Mouse (Mus musculus) regulatory T cell (primary cell): ENCODE results near the gene Cc2d1a.

Experiments
- in situ Hi-C: fragments of 300-600 bp; cut with MboI, MseI; formaldehyde crosslinking; loops from one replicate; pipeline ENCODE4 v1.15.1; 2025; ENCODE audit warnings: high pct_unique_total_duplicates

The Cc2d1a gene

DNA sequence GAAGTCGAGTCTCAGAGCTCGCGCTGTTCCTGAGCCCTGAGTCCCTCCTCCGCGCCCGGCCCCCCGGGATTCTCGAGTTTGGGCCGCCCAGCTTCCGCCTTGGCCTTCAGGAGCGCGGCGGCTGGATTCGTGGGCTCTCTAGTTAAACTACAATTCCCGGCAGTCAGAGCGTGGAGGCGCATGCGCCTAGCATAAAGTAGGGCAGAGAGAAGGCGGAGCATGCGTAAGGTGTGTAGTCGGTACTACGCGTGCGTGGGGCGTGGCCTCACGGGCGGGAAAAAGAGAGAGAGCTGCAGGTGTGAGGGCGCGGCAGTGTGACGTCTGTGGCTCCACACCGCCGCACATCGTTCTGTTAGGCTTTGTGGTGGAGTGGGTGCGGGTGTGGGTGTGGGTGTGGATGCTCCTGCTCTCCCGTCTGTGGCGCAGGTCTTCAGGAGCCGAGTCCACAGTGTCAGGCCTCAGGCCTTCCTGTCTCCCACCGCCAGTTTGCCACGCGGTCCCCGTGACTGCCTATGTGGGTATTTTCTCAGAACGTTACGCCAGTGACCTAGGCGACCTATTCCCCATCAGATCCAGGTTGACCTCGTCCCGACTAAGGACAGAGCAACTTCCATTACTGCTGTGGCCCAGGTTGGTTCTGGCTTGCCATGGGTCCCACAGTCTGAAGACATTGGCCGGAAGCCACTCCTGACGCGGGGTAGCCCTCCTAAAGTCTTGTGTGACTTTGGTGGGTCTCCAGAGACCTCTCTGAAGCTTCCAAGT, at the start of gene Cc2d1a, which contains the start of gene 4930432K21Rik:
Cc2d1a (minus strand) TSS at position 168 of the 762 bp plus-strand sequence.
4930432K21Rik (plus strand) TSS at position 257 of the 762 bp plus-strand sequence.
- in situ Hi-C loops = no loop called here

DNA sequence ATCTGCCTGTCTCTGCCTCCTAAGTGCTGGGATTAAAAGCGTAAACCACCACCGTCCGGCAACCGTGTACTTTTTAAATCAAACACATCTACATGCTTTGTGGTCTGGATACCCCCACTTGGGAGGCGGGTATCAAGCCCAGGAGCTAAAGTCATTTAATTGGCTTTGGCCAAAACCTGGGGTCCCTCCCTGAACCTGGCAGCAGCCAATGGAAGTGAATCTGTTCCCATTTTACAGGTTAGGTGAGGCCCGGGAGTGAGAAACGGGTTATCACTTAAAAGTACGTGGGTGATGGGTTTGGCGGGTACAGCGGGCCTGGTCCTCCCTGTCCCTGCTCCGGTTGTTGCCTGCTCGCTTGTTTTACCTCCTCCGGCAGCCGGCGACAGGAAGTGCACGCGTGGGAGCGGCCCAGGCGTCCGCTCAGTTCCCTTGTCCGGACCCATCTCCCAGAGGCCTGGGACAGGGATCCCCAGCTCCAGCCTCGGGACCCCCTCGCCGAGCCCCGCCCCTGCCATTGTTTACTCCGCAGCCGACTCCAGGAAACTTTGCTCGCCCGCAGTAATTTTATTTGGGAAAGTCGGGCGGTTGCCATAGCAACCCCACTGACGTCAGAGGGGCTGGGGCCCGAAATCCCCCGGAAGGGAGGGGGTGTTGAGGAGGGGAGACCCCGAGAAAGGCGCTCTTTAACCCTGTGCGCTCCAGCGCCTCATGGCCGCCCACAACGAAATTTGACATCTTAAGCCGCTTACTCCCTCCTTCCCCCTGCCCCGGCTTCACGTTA, 49.6 kb upstream of the Cc2d1a start:
- in situ Hi-C loops = no loop called here

DNA sequence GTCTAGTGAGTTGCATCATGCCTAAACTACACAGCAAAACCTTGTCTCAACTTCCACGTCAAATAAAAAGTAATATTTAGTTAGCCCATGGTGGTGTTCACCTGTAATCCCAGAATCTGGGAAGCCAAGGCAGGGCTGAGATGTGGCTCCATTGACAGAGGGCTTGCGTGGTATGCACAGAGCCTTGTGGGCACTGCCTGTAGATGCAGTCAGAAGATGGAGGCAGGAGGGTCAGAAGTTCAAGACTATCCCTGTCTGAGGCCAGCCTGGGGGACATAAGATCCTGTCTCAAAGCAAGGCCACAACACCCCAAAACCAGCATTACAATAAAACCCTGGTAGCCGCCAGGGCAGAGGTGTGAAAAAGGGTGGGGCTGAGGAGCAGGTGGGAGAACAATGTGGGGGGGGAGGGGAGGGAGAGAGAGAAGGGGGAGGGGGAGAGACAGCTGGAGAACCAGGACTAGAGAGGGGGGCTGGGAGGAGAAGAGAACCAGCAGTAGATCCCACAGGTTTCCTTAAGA, 46.5 kb upstream of the Cc2d1a start:
- in situ Hi-C loops = no loop called here

GRCm38 (mm10) chr8:84193566-84193965, 45.8 kb upstream of the Cc2d1a start:
- in situ Hi-C loops = no loop called here

- in situ Hi-C loops = no loop called here
Observed at GRCm38 (mm10) chr8:84193161-84193560, 45.4 kb upstream of the Cc2d1a start.

DNA sequence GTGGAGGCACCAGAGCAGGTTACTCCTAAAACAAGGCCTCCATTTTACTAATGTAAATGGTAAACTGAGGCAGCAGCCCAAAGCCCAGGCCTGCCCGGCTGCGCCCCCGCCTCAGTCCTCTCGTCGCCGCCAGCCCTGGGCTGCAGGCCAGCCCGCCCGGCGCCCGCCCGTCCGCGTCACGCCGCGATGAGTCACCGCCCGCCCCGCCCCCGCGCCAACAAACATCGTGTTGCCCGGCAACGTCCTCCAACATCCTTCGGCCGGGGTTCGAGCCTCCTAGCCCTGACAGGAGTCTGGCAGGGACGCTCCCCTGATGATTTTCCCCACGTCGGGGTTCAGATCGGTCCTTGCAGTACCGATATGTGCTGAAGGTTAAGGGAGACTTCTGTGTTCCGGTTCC, 44.8 kb upstream of the Cc2d1a start:
- in situ Hi-C loops = no loop called here

GRCm38 (mm10) chr8:84192023-84192422, 44.3 kb upstream of the Cc2d1a start:
- in situ Hi-C loops = no loop called here

GRCm38 (mm10) chr8:84190191-84190867, 42.6 kb upstream of the Cc2d1a start:
- in situ Hi-C loops = no loop called here

DNA sequence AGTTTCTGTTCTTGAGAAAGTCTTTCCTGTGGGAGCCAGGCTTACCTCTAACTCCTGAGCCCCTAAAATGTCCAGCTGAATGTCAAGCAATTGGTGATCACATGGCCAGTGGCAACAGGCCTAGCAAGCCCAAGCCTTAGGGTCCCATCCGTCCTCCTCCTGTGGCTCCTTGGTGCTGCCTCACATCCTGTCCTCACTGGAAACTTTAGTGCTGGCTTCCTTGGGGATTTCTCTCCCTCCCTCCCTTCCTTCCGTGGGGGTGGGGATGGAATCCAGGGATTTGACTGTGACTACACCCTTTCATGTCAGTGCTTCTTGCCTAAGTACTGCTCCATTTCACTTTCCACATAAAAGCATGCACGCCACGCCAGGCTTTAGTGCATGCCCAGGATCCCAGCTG, 41.9 kb upstream of the Cc2d1a start:
- in situ Hi-C loops = loop anchor here (10.0 kb wide), 1 partner anchor 995 kb away; no protein-coding TSS in a partner anchor

- in situ Hi-C loops = loop anchor here (10.0 kb wide), 1 partner anchor 994 kb away; no protein-coding TSS in a partner anchor
Observed at GRCm38 (mm10) chr8:84188671-84189070, 40.9 kb upstream of the Cc2d1a start.

DNA sequence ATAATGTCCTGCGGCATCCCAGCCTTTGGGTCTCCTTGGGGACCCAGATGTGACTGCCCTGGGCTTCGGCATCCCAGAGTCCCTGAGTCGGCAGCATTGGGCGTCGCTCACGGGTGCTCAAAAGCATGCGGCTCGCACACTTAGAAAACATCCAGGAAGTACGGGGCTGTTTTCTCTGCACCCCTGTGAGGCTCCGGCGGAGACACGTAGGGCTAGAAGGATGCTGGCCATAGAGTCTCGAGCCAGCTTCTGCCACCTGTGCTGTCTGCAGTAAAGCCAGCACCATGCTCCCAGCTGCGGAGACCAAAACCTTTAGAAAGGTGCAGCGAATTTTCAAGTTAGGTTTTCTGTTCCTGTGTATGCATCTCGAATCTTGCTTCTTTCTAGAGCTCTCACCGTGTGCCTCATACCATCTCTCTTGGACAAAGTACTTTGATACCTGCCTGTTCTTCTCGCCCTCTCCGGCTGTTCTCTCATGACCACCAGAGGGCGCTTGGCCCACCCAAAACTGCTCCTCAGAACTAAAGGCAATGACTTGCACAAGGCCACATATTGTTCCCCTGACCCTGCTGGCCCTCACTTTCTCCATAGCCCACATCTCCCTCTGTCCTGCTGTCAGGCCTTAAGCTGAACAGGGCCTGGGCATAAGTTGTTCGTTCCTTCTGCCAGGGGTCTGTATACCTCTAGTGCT, 39.5 kb upstream of the Cc2d1a start:
- in situ Hi-C loops = loop anchor here (10.0 kb wide), 1 partner anchor 992 kb away; no protein-coding TSS in a partner anchor

DNA sequence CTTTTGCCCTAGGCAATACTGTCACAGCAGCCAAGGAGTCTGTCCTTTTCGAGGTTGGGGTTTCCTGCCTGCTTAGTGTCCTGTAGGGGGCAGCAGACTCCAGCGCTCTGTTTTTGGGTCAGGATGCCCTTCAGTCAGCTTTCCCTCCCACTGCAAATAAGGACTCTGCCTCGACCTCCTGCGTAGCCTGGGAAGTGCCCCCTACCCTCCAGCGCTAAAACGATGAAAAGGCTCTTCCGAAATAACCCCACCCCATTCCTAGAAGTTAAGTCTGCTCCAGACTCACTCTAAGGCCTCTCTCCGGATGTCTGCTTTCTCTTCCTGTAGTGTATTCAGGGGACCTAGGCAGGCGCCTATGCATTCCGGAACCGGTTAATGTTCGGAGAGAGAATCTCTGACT, 38.8 kb upstream of the Cc2d1a start:
- in situ Hi-C loops = loop anchor here (10.0 kb wide), 1 partner anchor 992 kb away; no protein-coding TSS in a partner anchor

DNA sequence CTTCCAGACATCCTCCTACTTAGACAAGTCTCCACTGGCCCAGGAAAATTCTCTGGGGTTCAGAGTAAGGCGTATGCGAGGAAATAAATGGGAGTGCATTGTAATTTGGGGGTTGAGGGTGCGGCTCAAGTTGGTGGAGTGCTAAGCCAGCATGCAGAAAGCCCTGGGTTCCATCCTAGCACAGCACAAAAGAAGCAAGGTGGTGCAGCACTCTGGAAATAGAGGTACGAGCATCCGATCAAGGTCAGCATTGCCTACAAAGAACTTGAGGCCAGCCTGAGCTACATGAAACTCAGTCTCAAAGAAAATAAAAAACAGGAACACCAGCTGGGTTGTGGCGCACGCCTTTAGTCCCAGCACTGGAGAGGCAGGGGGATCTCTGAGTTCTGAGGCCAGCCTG, 37.4 kb upstream of the Cc2d1a start, which contains the start of gene Nanos3:
Nanos3 (minus strand) TSS at position 101 of the 400 bp plus-strand sequence.
- in situ Hi-C loops = loop anchor here (10.0 kb wide), 1 partner anchor 990 kb away; no protein-coding TSS in a partner anchor

DNA sequence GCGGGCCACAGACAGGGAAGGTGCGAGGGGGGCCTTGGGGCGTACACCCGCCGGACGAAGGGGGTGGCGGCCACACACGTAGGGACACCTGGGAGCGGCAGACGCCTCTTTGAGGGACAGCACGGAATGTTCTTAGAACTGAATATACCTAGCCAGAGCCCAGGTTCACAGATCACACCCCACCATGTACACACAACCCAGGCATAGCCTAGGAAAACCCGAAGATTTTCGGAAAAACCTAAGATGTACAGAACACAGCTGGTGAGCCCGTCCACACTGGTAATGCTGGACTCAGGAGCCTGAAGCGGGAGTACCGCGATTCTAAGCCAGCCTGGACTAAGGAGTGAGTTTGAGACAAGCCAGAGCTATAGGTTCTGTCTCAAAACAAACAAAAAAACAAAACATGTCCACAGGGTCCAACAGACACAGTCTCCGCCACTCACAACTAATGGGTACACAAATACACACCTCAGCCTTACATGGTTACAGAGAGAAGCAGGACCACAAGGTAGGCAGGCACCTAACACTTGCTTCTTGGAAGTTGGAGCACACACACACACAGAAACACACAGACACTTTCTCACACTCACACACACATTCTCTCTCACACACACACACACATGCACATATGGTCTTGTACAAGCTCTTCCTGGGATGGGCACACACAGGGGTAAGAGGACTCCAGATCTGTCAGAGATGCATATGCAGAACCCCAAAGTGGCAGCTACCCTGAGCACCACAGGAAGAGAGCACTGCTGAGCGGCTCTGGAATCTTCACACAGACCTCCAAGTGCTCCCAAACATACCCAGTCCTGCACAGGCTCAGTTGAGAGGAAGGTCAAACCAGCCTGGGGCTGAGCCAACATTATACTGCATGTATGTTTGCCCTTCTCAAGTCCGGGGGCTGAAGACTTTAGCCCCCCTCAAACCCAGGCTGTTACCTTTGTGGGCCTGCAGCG, 36.6 kb upstream of the Cc2d1a start:
- in situ Hi-C loops = loop anchor here (10.0 kb wide), 1 partner anchor 990 kb away; no protein-coding TSS in a partner anchor

- in situ Hi-C loops = loop anchor here (10.0 kb wide), 1 partner anchor 989 kb away; no protein-coding TSS in a partner anchor
Observed at GRCm38 (mm10) chr8:84183261-84184084, 35.7 kb upstream of the Cc2d1a start.

- in situ Hi-C loops = loop anchor here (10.0 kb wide), 1 partner anchor 988 kb away; no protein-coding TSS in a partner anchor
Observed at GRCm38 (mm10) chr8:84182833-84183232, 35.1 kb upstream of the Cc2d1a start.

DNA sequence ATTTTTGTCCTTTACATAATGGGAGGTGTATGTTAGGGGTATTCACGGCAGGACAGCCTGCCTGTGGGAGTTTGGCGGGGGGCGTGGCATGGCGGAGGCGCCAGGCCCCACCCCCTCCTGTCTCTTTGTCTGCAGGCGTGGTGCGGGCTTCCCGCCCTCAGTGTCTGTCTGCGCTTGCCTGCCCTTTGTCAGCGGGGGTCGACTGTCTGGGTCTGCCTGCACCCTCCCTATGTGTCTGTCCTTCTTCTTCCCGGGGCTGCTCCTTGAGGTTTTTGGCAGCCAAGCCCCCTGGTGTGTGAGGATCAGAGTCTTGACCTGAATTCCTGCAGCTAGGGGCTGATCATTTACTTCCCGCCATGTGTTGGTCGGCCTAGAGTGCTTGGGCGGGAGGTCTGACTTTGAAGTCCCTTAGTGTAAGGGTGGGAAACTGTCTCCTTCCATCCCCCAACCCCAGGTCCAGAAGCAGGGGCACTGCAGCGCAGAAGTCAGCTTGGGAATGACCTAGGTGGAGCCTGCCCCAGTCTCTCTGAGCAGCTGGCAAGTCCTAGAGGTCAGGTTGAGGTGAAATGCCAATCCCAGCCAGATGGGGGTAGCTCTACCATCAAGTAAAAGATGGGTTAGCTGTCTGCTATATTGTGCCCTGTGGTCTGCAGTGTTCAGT, 32.9 kb upstream of the Cc2d1a start:
- in situ Hi-C loops = loop anchor here (10.0 kb wide), 1 partner anchor 986 kb away; no protein-coding TSS in a partner anchor

DNA sequence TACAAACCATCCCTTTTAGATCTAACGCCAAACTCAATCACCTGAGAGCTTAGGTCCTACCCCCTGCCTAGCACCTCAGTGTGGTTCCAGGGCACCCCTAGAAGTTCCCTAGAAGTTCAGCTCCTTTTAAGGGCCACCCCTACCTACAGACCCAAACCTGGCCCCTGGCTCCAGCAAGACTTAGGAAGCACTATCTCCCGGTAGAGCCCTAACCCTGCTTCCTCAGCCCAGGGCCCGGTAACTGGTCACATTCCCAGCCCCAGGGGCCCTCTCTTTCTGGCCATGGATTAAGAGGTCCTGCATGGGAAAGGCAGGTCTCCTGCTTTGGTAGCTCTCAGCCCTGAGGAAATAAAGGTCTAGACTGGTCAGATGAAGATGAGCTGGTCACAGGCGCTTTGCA, 32.2 kb upstream of the Cc2d1a start:
- in situ Hi-C loops = loop anchor here (10.0 kb wide), 1 partner anchor 985 kb away; no protein-coding TSS in a partner anchor
